ENCODE assay signal across 23 mouse cellular contexts in genomic region chr3:15340287-15340686, GRCm38 (mm10). TPM values are rescaled to one million over a fixed set of nuclear protein-coding genes. Genes with fewer than 3 reads are reported as not detected.
"Had no signal": no experiment of that assay in that cellular context is flagged by ENCODE, and none has a peak within 500 bp of the region (broad histone marks: within the 10 kb centered on the region; RNA-seq: fewer than 3 reads in every experiment).

No protein-coding gene starts in this region.

- H3K27ac ChIP-seq: liver, embryonic 13.5 days; liver, embryonic 15.5 days; lung, embryonic 15.5 days; midbrain, embryonic 10.5 days; midbrain, embryonic 12.5 days; neural tube, embryonic 13.5 days; neural tube, embryonic 15.5 days; stomach, embryonic 15.5 days; stomach, postnatal 0 days had no signal

- H3K9me3 ChIP-seq: liver, embryonic 13.5 days; liver, embryonic 15.5 days; lung, embryonic 15.5 days; midbrain, embryonic 10.5 days; midbrain, embryonic 12.5 days; neural tube, embryonic 13.5 days; stomach, embryonic 15.5 days had no signal

- ATAC-seq: liver, postnatal 0 days; lung, postnatal 0 days; midbrain, embryonic 16.5 days had no signal

- H3K4me1 ChIP-seq: liver, embryonic 13.5 days; liver, embryonic 15.5 days; lung, embryonic 15.5 days; midbrain, embryonic 10.5 days; midbrain, embryonic 12.5 days; neural tube, embryonic 13.5 days; neural tube, embryonic 15.5 days; stomach, embryonic 15.5 days had no signal

- DNase-seq: liver, embryonic 13.5 days; liver, postnatal 0 days; lung, adult 2 months; lung, postnatal 14 days; midbrain, embryonic 14.5 days; thymus, postnatal 14 days; thymus, postnatal 36 days had no signal

- H3K9ac ChIP-seq: liver, embryonic 13.5 days; liver, embryonic 15.5 days; liver, postnatal 0 days; lung, embryonic 15.5 days; midbrain, embryonic 12.5 days; neural tube, embryonic 13.5 days; neural tube, embryonic 15.5 days; stomach, embryonic 15.5 days had no signal

- H3K4me2 ChIP-seq: liver, embryonic 11.5 days; liver, embryonic 13.5 days; liver, embryonic 15.5 days; lung, embryonic 15.5 days; midbrain, embryonic 12.5 days; neural tube, embryonic 13.5 days; neural tube, embryonic 15.5 days; stomach, embryonic 15.5 days had no signal

- H3K27me3 ChIP-seq: liver, embryonic 13.5 days; liver, embryonic 15.5 days; lung, embryonic 15.5 days; midbrain, embryonic 12.5 days; neural tube, embryonic 13.5 days; neural tube, embryonic 15.5 days; stomach, embryonic 15.5 days had no signal

- H3K36me3 ChIP-seq: liver, embryonic 13.5 days; liver, embryonic 15.5 days; lung, embryonic 15.5 days; midbrain, embryonic 10.5 days; midbrain, embryonic 12.5 days; neural tube, embryonic 13.5 days; neural tube, embryonic 15.5 days; stomach, embryonic 15.5 days had no signal

- H3K4me3 ChIP-seq: liver, embryonic 13.5 days; liver, embryonic 15.5 days; lung, embryonic 15.5 days; midbrain, embryonic 10.5 days; midbrain, embryonic 12.5 days; myocyte; neural tube, embryonic 13.5 days; neural tube, embryonic 15.5 days; stomach, embryonic 15.5 days had no signal

RNA-seq across cellular contexts. Expression of gene Gm9733, which starts 8.2 kb away (rescaled TPM):
- total RNA-seq: megakaryocyte-erythroid progenitor cell, adult 5-6 weeks had no signal
- polyA plus RNA-seq: liver, embryonic 11.5 days; liver, embryonic 13.5 days; midbrain, embryonic 10.5 days; midbrain, embryonic 12.5 days; midbrain, embryonic 14.5 days; midbrain, embryonic 16.5 days; myocyte; neural tube, embryonic 11.5 days; neural tube, embryonic 13.5 days; neural tube, embryonic 15.5 days; stomach, postnatal 0 days; testis, adult 2 months; thymus, postnatal 0 days had no signal
